Mouse (Mus musculus): ENCODE measurements around the gene Vmn2r90. TPM values are rescaled to one million over a fixed set of nuclear protein-coding genes. Genes with fewer than 3 reads are reported as not detected.

Vmn2r90 gene
- not detected for polyA plus RNA-seq (2014; fragmentation: Illumina TruSeq; extraction: RNeasy Lipid Tissue Mini Kit (QIAGEN cat#74804); ENCODE audit: low read depth, low replicate concordance)

GRCm38 (mm10) chr17:17703447-17703846 lies at the start of gene Vmn2r90:
Gene Vmn2r90, plus strand, starts transcription at chr17:17703747.

Other genes starting within 250 kb of the Vmn2r90 start
- gene Lnpep, start 78.7 kb upstream of the Vmn2r90 start, polyA plus RNA-seq (2014; fragmentation: Illumina TruSeq; extraction: RNeasy Lipid Tissue Mini Kit (QIAGEN cat#74804); ENCODE audit: low read depth, low replicate concordance) = 123 TPM
- gene Spaca6, start 123.4 kb downstream of the Vmn2r90 start, polyA plus RNA-seq (2014; fragmentation: Illumina TruSeq; extraction: RNeasy Lipid Tissue Mini Kit (QIAGEN cat#74804); ENCODE audit: low read depth, low replicate concordance) = 28.1 TPM
- not detected for gene Has1, start 151.5 kb downstream of the Vmn2r90 start, polyA plus RNA-seq (2014; fragmentation: Illumina TruSeq; extraction: RNeasy Lipid Tissue Mini Kit (QIAGEN cat#74804); ENCODE audit: low read depth, low replicate concordance)
- gene Fpr1, start 180.2 kb downstream of the Vmn2r90 start, polyA plus RNA-seq (2014; fragmentation: Illumina TruSeq; extraction: RNeasy Lipid Tissue Mini Kit (QIAGEN cat#74804); ENCODE audit: low read depth, low replicate concordance) = not detected
- gene Fpr2, start 184.1 kb downstream of the Vmn2r90 start, polyA plus RNA-seq (2014; fragmentation: Illumina TruSeq; extraction: RNeasy Lipid Tissue Mini Kit (QIAGEN cat#74804); ENCODE audit: low read depth, low replicate concordance) = 1.7 TPM
- gene Fpr3, start 184.1 kb downstream of the Vmn2r90 start, polyA plus RNA-seq (2014; fragmentation: Illumina TruSeq; extraction: RNeasy Lipid Tissue Mini Kit (QIAGEN cat#74804); ENCODE audit: low read depth, low replicate concordance) = not detected

All from sigmoid colon, adult 10 weeks (tissue).